Mouse (Mus musculus) cerebellum, postnatal 14 days (tissue): ENCODE data around the gene Traf1.

Source experiments
- DNase-seq, 2 experiments: peaks; one replicate each; pipeline ENCODE4 v3.0.0; 2021; ENCODE audit warnings: mixed read lengths in 2 of 2

Gene Traf1

DNA sequence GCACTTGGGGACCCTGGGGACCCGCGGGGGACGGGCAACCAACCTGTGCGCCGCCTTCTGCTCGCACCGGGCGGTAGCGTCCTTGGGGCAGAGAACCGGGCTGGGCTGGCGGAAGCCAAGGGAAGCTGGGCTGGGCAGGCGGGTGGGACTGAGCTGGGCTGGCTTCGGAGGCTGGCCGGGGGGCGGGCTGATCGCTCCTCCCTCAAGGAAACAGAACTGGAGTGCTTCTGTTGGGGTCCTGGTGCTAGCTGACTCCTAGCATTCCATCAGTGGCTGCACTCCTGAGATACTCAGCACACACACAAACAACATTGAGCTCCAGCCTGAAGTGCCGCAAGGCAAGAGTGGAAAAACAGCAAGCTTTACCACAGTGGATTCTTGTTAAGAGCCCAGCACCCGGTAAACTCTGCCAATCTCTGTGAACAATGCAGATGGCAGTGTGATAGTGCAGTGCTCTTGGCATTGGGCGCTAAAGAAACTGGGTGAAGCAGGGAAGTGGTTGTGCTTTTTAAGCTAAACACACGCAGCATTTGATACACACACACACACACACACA, at the start of gene Traf1:
Gene Traf1 (minus strand): TSS at position 292 of the 556 bp plus-strand sequence.
- no peak for DNase-seq

DNA sequence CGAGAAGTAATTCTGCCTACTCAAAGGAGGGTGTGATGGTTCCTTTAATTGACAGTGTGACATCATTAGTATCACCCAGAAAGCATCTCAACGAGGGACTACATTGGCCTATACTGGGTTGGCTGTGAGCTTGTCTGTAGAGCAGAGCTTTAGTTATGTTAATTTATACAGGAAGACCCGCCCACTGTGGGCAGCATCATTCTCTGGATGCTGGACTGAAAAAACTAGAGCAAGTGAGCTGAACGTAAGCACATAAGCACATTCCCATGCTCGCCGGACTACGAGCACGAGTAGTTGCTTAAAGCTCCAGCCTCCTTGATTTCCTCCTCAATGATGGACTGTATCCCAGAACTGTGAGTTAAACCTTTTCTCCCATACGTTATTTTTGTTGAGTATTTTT, 37.4 kb upstream of the Traf1 start:
- no peak for DNase-seq

DNA sequence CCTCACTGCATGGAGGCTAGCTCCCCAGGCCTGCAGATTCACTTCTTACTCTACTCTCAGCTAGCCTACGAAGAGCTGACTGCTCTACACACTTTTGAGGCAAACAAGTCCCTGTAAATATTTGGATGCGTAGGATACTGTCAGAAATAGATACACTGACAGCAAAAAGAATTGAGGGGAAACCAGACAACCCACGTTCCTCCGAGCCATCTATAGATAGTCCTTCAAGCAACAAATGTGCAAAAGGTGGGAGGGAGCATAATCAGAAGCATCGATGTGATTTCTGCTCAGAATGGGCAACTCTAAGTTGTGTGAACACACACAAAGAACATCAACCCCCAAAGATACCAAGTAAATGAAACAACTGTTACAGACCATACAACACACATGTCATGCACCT, 34.9 kb upstream of the Traf1 start:
- DNase-seq: no peak

DNA sequence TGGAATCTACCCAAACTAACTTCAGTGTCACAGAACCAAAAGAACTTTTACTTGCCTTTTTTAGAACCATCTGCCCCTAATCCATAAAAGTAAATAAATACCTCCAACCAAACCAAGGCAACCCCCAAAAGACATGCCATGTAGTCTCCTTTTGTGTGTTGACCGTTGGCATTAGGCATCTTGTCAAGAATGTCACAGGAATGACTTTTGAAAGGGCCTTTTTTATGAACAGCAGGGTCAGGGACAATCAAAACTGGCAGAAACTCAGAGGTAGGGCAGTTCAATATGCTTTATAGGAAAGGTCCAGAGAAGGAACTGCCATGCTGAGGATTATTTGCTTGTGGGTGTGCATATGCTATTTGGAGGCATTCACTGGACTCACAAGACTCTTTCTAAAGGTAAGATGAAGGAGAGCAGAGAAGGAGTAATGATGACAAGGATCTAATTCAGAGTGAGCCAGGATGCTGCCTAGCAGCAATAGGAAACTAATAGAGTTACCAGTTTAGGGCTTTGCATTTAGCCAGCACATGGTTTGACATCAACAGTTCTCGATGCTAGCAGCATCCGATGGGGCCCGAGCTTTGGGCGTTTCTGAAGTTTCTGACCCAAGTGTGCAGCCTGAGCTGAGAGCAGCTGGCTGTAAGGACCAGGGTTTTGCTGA, 32.3 kb upstream of the Traf1 start:
- DNase-seq: no peak

DNA sequence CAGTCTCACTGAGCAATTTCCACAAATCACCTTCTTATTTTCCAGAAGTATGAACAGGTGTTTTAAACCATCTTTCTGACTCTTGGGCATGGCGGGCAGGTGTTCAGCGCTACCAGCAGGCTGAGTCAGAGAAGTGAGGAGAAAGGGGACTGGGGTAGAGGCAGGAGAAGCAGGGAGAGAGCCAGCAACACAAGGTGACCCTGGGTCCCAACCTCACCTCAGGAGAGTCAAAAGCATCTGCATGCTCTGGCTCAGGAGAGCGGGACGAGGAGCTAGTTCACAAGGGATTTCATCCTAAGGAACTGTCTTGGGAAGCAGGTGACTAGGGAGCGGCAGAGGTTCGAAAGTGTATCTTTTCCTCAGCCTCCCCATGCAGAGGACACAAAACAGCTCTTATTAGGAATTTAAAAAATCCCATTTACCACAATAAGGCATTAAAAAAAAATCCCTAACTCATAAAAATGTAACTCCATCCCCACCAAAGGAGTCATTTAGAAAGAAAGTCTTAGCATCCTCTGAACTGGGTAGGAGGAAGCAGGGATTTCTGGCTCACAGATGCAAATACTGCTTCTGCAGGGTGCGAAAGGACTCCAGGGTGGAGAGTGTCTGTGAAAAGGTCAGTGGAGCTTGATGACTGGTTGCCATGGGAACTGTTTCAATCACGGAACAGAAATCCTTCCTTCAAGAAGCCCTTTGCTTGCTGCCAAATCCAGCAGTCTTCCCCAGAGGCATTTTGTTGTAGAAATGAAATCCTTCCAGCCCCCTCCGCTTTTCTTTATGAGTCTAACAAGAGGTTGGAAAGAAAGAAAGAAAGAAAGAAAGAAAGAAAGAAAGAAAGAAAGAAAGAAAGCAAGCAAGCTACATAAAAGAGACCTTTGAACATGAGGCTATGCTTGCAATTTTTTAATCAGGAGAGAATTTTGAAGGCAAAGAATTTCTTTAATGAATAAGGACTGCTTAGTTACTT, 31.4 kb upstream of the Traf1 start:
- DNase-seq: peak; percentile 50 to 59

DNA sequence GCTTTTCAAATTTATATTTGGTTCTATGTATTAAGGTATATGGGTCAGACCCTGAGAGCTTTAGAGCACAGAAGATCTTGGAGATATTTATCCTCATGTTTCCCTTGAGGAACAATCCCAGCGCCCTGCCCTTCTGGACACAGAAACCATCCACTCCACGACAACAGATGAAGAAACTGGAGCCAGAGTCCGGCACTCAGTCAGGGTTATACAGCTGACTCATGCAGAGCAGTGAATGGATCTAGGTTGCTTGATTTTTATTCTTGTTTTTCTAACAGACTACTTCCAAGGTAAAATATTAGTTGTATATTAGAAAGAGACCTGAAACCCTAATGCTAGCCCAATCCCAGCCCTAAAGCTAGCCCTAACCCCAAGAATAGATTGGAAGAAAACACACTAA, 30.4 kb upstream of the Traf1 start:
- no peak for DNase-seq

DNA sequence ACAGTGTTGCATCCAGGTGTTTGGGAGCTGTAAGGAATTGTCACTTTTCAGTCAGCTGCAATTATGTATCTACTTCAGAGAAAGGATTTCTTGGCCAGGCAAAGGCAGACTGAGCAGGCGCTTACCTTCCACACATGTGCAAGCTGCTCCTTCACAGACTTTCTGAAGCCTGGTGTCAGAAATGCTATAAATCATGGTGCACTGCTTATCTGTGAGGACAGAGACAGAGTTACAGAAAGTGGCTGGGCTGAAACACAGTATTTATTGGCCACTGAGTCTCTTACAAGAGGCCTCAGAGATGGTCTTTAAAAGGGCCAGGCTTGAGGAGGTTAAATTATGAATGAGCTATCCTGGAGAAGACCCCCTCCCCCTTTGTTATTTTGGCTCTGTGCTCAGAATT, 28.2 kb upstream of the Traf1 start:
- no peak for DNase-seq

DNA sequence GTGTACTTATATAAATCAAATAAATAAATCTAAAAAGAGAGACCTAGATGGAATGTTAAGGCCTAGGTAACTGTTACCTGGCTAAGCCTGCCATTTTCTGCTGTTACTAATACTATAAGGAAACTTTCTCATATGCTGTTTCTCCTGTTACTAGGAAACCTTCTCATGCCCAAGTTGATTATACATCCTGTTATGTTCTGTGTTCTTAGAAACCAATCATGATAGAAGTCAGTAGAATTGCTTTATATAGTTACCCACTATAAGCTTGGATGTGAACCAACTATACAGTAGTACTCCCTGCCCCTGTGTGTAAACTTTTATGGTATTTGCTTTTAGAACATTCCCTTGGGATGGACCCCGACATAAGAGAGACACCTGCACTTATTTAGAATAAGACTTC, 26.0 kb upstream of the Traf1 start:
- no peak for DNase-seq

DNA sequence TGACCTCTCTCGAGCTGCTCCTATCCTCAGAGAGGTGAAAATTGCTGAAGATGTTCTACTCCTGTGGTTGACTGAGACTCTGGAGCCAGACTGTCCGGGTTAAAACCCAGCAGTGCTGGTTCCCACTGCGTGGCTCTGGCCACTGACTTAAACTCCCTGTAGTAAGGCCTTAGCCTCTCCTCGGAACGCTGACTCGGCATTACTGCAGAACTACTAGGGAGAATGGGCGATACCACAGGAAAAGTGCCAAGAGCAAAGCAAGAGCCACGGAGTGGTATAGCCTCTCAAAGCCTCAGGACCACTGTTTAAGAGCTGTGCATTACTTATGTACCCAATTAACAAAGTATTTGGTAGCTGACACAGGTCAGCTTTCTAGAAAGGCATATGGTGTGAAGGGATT, 23.3 kb upstream of the Traf1 start:
- DNase-seq: no peak

DNA sequence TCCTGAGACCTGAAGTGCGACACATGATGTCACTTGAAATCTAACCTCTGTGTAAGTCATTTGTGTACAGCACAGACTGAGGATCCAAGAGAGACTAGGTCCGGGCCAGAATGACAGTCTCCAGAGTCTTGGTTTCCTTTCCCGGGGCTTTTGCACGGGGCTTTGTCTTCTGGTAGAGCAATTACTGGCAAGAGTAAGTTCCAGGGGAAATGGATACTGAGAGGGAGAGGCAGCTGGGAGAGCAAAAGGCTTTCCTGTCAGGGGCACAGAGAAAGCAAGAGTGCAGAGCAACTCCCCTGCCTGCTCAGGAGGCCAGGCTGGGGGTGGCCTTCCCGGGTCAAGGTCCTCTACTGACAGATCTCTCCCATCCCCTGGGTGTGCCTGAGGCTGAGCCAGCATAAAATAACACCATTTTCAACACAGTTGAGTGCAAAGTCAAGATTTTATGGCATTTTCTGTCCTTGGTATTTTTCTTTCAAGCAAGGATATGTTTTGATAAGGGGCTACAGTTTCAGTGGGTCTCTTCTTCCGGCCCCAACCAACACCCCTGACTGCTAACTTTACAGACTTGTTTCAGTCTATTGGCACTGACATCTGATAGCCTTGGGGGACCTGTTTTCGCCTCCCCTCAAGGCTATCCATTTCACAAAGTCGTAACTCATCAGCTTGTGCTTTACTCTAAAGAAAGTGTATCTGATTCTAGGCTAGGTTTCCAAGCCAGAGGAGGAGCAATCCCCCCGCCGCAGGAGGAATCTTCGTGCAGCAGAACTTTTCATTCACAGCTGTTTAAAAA, 21.5 kb upstream of the Traf1 start:
- no peak for DNase-seq

DNA sequence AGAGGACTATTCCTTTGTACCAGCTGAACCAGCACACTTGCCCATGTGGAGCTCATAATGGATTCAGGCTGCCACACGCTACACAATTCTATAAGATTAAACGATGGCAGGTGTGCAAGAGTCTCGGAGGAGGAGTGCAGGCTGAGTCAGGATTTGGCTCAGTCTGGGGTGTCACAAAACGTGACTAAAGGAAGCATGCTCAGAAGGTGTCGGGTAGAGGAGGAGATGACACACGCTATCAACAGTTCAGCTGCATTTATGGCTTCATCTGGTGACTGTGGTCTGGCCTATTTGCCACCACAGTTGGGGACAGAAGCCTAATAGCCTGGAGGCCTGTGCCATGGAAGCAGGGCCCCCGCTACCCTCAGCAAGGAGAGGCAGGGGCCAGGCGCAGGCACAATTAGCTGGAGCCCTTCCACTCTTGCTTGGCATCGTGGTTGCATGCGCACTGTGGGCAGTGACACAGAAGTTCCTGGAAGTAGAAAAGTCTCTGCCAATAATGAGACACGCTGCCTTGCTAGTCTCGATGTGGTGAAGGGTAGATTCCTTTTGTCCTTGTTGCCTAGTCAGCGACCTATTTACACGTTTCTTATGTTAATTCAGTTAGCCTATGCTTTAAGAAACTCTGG, 20.6 kb upstream of the Traf1 start:
- DNase-seq: peak; percentile 22 to 31

DNA sequence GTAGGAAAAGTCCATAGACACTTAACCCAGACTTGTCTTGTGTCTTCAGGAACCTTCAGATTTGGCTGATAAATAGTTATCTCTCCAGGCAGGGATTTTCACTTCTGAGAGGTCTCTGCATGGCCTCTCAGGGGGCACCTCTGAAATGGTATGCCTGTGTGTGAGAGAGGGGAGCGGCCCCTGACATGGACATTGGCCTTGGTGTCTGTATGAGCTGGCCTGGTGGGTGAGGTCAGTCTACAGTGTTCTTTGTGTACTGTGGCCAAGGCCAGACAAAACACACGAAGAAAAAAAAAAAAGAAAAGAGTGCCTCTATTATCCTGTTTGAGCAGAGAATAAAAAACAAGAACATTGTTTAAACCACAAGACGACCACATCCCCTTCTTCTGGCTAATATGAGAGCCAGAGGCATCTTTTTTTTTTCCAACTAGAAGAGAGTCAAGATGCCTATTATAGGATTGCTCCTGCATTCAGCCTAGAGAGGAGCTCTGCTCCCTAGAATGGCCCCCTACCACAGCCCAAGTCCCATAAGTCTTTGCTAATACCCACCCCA, 18.0 kb upstream of the Traf1 start:
- DNase-seq: no peak

DNA sequence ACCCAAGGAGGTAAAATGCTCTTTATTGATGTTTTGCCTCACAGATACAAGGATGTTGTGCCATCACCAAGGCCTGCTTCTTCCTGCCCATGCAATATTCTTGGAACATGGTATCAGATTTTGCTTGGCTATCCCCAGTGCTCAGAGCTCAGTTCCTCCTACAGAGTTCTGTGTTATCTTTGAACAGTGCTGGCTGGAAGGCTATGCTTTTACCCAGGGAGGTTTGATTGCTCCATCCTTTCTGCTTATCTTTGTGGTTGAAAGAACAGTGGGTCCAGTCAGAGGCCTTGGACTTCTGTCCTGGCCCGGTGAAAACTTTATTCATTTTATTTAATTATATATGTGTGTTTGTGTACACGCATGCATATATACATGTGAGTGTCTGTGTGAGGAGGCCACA, 16.7 kb upstream of the Traf1 start:
- no peak for DNase-seq

DNA sequence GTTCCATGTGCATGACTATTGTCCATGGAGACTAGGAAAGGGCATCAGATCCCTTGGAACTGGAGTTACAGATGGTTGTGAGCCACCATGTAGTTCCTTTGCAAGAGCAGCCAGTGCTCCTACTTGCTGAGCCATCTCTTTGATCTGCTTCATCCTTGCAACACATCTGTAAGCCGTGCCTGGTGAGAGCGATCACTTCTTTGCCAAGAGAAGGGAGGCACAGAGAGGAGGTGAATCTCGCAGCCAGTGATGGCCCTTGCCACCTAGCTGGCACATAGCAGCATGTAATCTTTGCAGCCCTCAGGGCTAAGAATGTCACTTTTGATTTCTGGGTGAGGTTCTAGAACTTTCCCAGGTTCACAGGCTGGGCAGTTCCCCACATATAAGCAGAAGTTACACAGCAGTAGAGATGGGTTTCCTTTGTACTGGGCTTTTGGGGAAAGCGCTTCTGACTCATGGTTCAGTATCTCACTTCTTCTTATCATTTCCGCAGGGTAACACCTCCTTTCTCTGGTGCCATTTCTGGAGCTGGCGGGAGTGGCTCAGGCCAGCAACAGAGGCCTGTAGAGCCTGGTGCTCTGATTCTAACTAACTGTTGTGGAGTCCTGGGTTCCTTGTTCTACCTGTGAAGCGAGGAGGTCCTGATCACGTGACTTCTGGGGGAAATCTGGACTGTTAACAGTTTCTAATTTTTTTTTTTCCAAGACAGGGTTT, 15.5 kb upstream of the Traf1 start:
- no peak for DNase-seq

DNA sequence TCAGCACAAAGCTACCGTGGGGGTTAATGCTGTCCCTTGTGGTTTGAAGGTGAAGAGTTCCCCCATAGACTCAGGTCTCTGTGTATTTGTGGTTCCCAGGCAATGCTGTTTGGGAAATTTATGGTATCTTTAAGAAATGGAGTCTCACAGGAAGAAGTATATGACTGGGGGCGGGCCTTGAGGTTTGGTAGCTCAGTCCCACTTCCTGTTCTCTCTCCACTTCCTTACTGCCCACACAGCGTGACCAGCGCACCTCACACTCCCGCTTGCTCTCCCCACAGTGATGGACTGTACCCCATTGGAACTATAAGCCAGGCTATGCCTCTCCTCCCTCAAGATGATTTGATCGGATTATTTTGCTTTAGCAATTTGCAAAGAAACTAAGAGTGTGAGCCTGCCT, 14.9 kb upstream of the Traf1 start:
- no peak for DNase-seq

DNA sequence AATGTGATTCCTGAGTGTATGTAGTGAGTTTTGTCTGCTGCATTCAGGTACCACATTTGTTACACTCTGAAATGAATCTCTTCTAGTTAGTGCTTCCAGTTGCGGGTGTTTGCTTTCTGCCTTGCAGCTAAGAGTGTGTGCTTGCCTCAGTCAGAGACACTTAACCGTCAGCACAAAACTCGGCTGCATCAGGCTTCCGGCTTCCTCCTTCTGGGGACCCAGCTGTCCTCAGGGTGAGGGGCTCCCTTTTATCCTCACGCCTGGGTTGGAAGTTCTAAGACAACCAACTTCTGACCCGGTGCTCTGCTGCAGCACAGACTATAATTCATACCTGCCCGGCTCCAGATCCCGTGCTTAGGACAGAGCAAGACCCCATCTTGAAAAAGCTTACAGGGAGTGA, 11.5 kb upstream of the Traf1 start:
- no peak for DNase-seq

DNA sequence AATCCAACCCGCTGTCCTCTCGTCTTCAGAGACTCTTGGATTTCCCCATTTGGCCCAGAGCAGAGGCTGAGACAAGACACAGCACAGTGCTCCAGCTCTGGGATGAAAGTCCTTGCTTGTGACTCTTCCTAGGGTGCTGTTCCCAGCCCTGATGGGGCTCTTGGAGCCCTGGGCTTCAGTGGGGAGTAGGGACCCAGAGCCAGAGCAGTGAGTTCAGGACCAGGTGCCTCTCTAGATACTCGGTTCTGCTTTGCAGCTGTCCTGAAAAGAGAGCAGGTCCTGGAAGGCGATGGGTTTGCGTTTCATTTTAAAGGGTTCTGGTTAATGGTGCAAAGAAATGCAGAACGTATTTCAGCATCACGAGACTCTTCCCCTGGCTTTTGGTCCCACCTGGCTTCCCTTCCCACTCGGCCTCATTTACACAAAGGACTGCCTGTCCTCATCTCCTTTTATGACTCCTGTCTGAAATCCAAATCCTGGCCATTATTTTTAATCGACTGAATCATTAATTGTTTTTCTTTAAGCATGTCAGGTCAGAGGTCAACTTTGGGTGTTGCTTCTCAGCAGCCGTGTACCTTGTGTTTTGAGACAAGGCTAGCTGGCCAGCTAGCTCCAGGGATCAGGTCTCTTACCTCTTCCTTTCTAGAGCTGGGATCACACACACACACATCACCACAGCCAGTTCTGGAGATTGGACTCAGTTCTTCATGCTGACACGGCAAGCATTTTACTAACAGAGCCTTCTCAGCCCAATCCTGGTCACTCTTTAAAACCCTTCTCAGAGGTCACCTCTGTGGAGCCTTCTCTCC, 9.7 kb upstream of the Traf1 start:
- DNase-seq: no peak

DNA sequence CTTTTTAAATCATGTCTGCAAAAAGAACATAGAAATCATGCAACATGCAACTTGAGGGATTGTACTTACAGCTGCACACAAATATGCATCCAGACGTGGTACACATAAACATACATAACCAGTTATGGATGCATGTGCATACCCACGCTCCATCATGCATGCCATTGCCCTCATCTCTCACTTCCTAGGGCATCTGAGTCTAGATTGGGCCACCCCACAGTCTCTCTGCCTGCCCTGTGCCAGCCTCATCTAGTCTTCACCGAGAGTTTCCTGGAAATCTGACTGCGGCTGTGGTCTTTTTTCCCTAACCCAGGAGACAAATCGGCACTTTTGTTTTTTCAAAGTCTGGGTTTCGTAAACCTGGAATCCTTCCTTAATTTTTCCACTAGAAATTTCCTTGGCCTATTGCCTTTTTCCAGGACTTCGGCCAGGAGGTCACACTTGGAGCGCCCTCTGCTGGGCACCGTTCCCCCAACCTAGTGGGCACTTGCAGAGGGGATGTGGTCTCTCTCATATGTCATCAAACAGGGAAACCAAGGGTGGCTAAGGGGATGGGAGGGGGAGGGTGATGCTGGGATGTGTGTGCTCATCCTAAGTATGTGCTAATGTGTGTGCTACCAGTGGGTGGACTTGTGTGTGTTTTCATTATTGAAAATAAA, 8.6 kb upstream of the Traf1 start:
- DNase-seq: peak; percentile 93 to 97

DNA sequence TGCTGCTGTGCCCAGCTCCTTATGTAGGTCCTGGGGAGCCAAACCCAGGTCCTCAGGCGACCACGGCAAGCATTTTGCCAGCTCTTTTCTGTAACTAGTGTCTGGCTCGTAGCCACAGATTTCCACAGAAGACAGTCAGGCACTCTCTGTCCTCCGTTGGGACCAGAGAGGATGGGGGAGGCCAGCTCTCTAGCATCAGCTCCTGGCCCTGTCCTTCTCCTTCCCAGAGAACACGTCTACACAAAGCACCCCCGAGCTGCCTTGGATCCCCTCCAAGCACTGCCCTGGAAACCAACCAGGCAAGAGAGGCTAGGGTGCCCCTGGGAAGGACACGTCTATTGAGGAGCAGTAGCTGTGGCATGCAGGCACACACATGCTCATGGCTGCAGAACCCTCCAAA, 7.6 kb upstream of the Traf1 start:
- peak; percentile 21 to 29 for DNase-seq
